Mouse (Mus musculus) heart, embryonic 10.5 days (tissue): ENCODE measurements around the gene Sri. TPM values are rescaled to one million over a fixed set of nuclear protein-coding genes. Genes with fewer than 3 reads are reported as not detected.

Experiments used
- polyA plus RNA-seq: library from polyadenylated mRNA; unstranded; fragments of >200 nt; fragmentation: Nextera tagmentation; extraction: Ambion mirVana; gene quantifications from 2 replicates; pipeline ENCODE4 v1.2.1, GENCODE M21; 2016

Sri gene
- polyA plus RNA-seq, 1 experiment from 2014 or later: 284 TPM

Other genes starting within 250 kb of the Sri start
- gene Steap4, start 85.6 kb upstream of the Sri start, polyA plus RNA-seq: 0.04 and 0.49 TPM in 2 replicates